Mouse (Mus musculus) intestine, embryonic 14.5 days (tissue): ENCODE data around the gene Dip2c. TPM values are rescaled to one million over a fixed set of nuclear protein-coding genes. Genes with fewer than 3 reads are reported as not detected.

Experiments
- ATAC-seq: fragments of 200-750 bp; cut with Nextera tagmentation; replicated peaks from 2 replicates; pipeline ENCODE4 v1.8.0; 2017; ENCODE audit warnings: low read depth, moderate number of reproducible peaks, moderate TSS enrichment, moderate library complexity; ENCODE audit not compliant: low FRiP score, low TSS enrichment
- DNase-seq: peaks from one replicate; pipeline ENCODE4 v3.0.0-alpha.2; 2018; ENCODE audit warnings: low spot score
- H3K27ac ChIP-seq: fragments of 300-500 bp; sonication (generic); 2 replicates; pipeline ENCODE4 v1.5.1; 2014; ENCODE audit warnings: low read depth, mild to moderate bottlenecking, control low read depth
- H3K27me3 ChIP-seq: fragments of 300-500 bp; sonication (generic); replicated peaks from 2 replicates; pipeline ENCODE4 v1.6.1; 2014; ENCODE audit warnings: low read length, control low read depth; ENCODE audit not compliant: control insufficient read depth, insufficient read depth
- H3K36me3 ChIP-seq: fragments of 300-500 bp; sonication (generic); 2 replicates; pipeline ENCODE4 v1.6.1; 2014; ENCODE audit warnings: low read length, control low read depth; ENCODE audit not compliant: control insufficient read depth, insufficient read depth
- H3K4me1 ChIP-seq: fragments of 300-500 bp; sonication (generic); replicated peaks from 2 replicates; pipeline ENCODE4 v1.6.1; 2014; ENCODE audit warnings: low read length, control low read depth, mixed read lengths; ENCODE audit not compliant: control insufficient read depth, insufficient read depth
- H3K4me2 ChIP-seq: fragments of 300-500 bp; sonication (generic); 2 replicates; pipeline ENCODE4 v1.6.1; 2014; ENCODE audit warnings: low read length
- H3K4me3 ChIP-seq: fragments of 300-500 bp; sonication (generic); 2 replicates; pipeline ENCODE4 v1.5.1; 2014; ENCODE audit warnings: low read depth, low read length, control low read depth, mixed read lengths
- H3K9ac ChIP-seq: fragments of 300-500 bp; sonication (generic); 2 replicates; pipeline ENCODE4 v1.6.1; 2014; ENCODE audit warnings: mild to moderate bottlenecking, low read length
- H3K9me3 ChIP-seq: fragments of 300-500 bp; sonication (generic); 2 replicates; pipeline ENCODE4 v1.6.1; 2016; ENCODE audit warnings: low read length, control low read depth; ENCODE audit not compliant: control insufficient read depth
- WGBS: fragments of 180-500 bp; shearing (Covaris S2); extraction: QIAGEN DNeasy Blood & Tissue Kit; methylation state at CpG from one replicate; pipeline ENCODE4 v1.1.7; 2014; 5-methylcytosine and 5-hydroxymethylcytosine counted together
- polyA plus RNA-seq: library from polyadenylated mRNA; unstranded; fragments of >200 nt; fragmentation: Nextera tagmentation; extraction: Ambion mirVana; gene quantifications from 2 replicates; pipeline ENCODE4 v1.2.1, GENCODE M21; 2014

Dip2c gene
- 8.6 and 9.4 TPM in 2 replicates for polyA plus RNA-seq

DNA sequence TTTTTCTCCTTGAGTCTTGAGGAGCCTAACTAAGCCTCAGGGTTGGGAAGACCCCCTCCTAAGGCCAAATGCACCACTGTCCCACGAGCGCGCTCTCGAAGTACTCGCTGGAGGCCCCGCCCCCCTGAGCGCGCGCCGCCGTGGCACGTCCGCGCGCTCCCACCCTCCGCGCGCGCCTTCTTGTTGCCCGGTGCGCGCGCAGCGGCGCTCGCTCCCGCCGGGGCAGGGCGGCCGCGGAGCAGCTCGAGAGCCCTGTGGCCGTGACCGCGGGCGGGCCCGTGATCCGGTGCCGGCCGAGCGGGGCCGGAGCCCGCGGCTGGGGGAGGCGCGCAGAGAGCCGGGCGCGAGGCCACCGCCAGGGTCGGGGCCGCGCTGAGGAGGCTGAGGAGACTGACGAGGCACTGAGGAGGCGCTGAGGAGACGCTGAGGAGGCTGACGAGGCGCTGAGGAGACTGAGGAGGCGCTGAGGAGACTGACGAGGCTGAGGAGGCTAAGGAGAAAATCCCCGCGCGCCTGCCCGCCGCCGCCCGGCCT, at the start of gene Dip2c:
Dip2c (plus strand) TSS at position 207 of the 534 bp plus-strand sequence.
- peak within 1 kb of the TSS; percentile 77 for H3K4me3 ChIP-seq
- under 1% methylated on average over 57 of the region's 67 CpGs for WGBS
- peak; percentile 90 for DNase-seq
- H3K27me3 ChIP-seq, result no peaks in the 10 kb centered on the region
- H3K27ac ChIP-seq, result peak within 1 kb of the TSS; percentile 98
- H3K4me2 ChIP-seq, result peak within 1 kb of the TSS; percentile 67
- no peaks in the 10 kb centered on the region for H3K36me3 ChIP-seq
- peaks cover 5% of the 10 kb centered on the region for H3K4me1 ChIP-seq
- peak; percentile 94 for ATAC-seq
- peak within 1 kb of the TSS; percentile 82 for H3K9ac ChIP-seq
- no peaks in the 10 kb centered on the region for H3K9me3 ChIP-seq

DNA sequence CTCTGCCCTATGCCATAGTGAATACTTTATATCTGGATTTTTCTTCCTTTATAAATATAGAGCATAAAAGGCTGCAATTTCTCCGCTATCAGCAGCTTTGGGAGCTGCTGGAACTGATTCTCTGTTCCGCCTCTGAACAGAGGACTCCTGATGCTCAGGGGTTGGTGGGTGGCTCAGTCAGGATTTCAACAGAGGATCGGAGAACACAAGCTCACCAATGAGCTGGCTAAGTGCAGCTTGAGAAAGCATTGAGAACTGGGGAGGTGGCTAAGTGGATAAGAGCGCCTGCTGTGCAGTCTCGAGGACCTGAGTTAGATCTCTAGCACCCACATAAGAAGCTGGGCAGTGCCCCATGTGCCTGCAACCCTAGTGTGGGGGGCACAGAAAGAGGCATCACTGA, 49.2 kb upstream of the Dip2c start:
- Histone ChIP-seq H3K9me3 (no peaks in the 10 kb centered on the region), H3K27me3 (no peaks in the 10 kb centered on the region), H3K4me2 (no peak overlapping the region), H3K36me3 (no peaks in the 10 kb centered on the region), H3K27ac (no peak overlapping the region), H3K4me3 (no peak overlapping the region), H3K9ac (no peak overlapping the region), H3K4me1 (no peaks in the 10 kb centered on the region)
- 83% methylated on average over 5 of the region's 5 CpGs for WGBS
- DNase-seq, result no peak
- no peak for ATAC-seq

DNA sequence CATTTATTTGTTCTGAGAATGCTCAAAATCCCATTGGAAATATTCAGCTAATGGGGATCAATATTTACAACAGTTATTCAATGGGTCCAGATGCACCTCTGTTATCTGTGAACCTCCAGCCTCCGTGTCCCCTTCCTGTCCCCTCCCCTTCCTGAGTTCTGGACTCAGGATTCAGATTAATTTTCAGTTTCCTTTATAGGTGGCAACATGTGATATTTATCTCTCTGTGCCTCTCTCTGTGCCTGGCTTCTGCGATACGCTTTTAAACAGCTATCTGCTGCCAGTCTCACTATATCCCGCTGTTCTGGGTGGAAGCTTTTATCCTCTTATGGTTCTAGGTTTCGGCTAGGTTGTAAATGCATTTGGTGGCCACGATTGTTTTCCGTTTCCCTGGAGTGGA, 38.8 kb upstream of the Dip2c start:
- no peak overlapping the region for H3K4me3 ChIP-seq
- no peak overlapping the region for H3K27ac ChIP-seq
- no peak for ATAC-seq
- H3K4me2 ChIP-seq, result no peak overlapping the region
- no peak overlapping the region for H3K9ac ChIP-seq
- 82% methylated on average over 7 of the region's 7 CpGs for WGBS
- DNase-seq, result no peak
- no peaks in the 10 kb centered on the region for H3K27me3 ChIP-seq
- H3K9me3 ChIP-seq, result no peaks in the 10 kb centered on the region
- H3K36me3 ChIP-seq, result no peaks in the 10 kb centered on the region
- H3K4me1 ChIP-seq, result no peaks in the 10 kb centered on the region

DNA sequence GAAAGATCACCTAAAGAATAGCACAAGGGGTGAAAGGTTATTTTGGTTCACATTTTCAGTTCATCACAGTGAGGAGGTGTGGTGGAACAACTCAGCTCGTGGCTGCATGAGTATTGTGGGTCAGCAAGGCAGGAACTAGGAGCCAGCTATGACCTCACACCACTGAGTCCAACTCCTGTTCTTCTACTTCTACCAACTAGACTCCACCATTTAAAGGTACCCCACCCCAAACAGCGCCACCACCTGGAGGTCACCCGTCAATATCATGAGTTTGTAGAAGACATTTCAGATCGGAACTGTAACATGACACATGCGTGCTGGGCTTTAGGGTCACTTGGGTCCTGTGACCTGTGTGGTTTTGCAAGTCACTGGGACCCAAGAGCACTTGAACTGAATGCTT, 37.2 kb upstream of the Dip2c start:
- ATAC-seq (no peak), DNase-seq (no peak)
- H3K9ac ChIP-seq, result no peak overlapping the region
- no peak overlapping the region for H3K4me3 ChIP-seq
- H3K36me3 ChIP-seq, result no peaks in the 10 kb centered on the region
- H3K4me1 ChIP-seq, result no peaks in the 10 kb centered on the region
- 80% methylated on average over 5 of the region's 5 CpGs for WGBS
- H3K27ac ChIP-seq, result no peak overlapping the region
- no peak overlapping the region for H3K4me2 ChIP-seq
- H3K9me3 ChIP-seq, result no peaks in the 10 kb centered on the region
- no peaks in the 10 kb centered on the region for H3K27me3 ChIP-seq

DNA sequence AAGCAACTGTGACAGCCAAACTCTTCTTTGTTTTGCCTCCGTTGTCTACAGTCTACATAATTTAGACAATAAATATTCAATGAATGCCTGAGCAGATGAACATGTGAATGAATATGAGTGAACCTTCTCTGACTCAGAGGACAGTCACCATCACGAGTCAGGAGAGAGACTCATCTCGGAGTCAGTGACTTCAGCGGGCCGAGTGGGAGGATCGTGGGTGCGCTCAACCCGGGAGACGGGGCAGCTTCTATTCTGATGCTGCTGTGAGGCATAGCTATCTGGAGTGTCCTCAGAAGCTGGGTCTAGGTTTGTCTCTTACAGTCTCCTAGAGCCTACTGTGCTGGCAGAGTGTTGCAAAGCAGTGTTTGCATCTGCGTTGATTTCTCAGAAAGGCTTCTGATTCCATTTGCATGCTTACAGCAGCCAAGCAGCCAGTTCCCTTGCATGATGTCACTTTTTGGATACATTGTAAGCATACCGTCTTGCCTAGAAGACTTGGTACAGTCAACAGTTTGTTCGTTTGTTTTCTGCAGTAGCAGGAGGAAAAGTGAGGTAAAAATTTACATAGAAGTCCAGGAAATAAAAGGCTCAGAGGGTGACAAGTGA, 36.6 kb upstream of the Dip2c start:
- H3K9me3 ChIP-seq, result no peaks in the 10 kb centered on the region
- no peak overlapping the region for H3K27ac ChIP-seq
- H3K27me3 ChIP-seq, result no peaks in the 10 kb centered on the region
- WGBS, result 91% methylated on average over 12 of the region's 12 CpGs
- no peaks in the 10 kb centered on the region for H3K4me1 ChIP-seq
- no peaks in the 10 kb centered on the region for H3K36me3 ChIP-seq
- DNase-seq (no peak), ATAC-seq (no peak)
- no peak overlapping the region for H3K9ac ChIP-seq
- no peak overlapping the region for H3K4me3 ChIP-seq
- H3K4me2 ChIP-seq, result no peak overlapping the region

DNA sequence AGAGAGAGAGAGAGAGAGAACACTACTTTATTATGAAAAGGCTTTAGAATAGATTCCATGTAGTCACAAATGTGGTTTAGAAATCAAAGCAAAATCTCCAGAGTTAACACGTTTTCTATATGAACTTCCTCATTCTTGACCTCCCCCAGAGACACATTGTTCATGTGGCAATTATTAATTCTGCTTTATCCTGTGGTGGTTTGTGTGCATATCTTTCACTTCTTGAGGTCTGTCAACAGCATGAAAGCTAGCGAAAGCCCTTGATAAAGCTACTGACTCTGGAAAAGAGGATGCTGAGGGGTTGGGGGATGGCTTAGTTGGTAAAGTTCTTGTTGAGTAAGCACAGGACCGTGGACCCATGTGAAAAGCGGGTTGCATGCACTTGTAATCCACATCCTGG, 14.6 kb upstream of the Dip2c start:
- no peaks in the 10 kb centered on the region for H3K4me1 ChIP-seq
- H3K27ac ChIP-seq, result no peak overlapping the region
- DNase-seq, result no peak
- ATAC-seq, result no peak
- no peak overlapping the region for H3K4me3 ChIP-seq
- 76% methylated on average over 4 of the region's 4 CpGs for WGBS
- no peaks in the 10 kb centered on the region for H3K36me3 ChIP-seq
- H3K9ac ChIP-seq, result no peak overlapping the region
- no peak overlapping the region for H3K4me2 ChIP-seq
- no peaks in the 10 kb centered on the region for H3K27me3 ChIP-seq
- H3K9me3 ChIP-seq, result no peaks in the 10 kb centered on the region

DNA sequence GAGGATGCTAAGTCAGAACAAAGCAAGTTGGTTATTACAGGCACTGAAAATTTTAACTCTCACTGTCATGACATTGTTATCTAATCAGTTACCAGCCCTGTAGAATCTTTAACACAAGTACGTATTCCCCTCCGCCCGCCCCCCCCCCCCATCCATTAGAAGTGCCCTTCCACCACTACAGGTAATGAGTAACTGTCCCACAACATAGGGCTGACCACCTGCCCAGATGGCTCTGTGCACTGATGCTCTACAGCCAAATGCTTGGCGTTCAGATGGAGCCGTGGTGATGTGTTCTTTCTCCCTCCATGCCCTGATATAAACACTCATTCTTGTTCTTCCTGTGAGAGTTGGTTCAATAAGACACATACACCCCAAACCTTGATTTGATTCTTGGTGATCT, 10.8 kb upstream of the Dip2c start:
- ATAC-seq (no peak), DNase-seq (no peak)
- Histone ChIP-seq H3K9ac (no peak overlapping the region), H3K27me3 (no peaks in the 10 kb centered on the region), H3K9me3 (no peaks in the 10 kb centered on the region), H3K27ac (no peak overlapping the region), H3K4me3 (no peak overlapping the region), H3K4me1 (no peaks in the 10 kb centered on the region), H3K4me2 (no peak overlapping the region), H3K36me3 (no peaks in the 10 kb centered on the region)
- 85% methylated on average over 5 of the region's 5 CpGs for WGBS

DNA sequence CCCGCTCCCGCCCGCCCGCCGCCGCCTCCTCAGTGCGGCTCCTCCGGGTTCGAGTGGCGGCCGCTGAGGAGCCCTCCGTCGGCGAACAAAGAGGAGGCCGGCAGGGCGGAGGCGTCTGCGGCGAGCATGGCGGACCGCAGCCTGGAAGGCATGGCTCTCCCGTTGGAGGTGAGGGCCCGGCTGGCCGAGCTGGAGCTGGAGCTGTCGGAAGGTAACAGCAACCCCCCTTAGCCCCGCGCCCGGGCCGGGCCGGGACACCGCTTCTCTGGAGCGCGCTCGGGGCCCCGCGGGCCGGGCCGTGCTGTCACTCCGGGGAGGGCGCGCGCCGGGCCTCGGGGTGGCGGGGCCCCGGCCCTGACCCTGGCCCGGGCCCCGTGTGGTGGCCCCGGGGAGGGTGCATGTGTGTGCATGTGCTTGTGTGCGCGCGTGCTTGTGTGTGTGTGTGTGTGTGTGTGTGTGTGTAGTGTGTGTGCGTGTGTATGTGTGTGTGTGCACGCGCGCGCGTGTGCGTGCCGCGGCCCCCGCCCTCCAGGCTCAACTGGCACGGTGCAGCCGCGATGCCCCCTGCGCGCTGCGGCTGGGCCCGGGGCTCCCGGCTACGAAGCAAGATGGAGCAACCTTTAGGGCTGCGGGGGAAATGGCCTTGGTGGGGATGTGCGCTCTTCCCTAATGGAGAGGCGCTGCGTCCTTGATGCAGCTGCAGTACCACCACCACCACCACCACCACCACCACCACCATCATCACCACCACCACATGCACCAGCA, 710 bp downstream of the Dip2c start:
- Histone ChIP-seq H3K4me2 (peak overlapping the region; percentile 67), H3K9me3 (no peaks in the 10 kb centered on the region), H3K9ac (peak overlapping the region; percentile 82), H3K4me1 (peaks cover 5% of the 10 kb centered on the region), H3K36me3 (no peaks in the 10 kb centered on the region), H3K27me3 (no peaks in the 10 kb centered on the region), H3K27ac (peak overlapping the region; percentile 98), H3K4me3 (peak overlapping the region; percentile 77)
- ATAC-seq (peak; percentile 84), DNase-seq (peak; percentile 90)
- under 1% methylated on average over 42 of the region's 75 CpGs for WGBS
